Mouse (Mus musculus) C2C12 (cell line): Measurements from ENCODE around the gene Lpp.

Source experiments
- CEBPB ChIP-seq: IDR thresholded peaks from one replicate; pipeline ENCODE4 v1.6.1; 2011; ENCODE audit warnings: low read depth, mild to moderate bottlenecking, control low read depth, moderate library complexity
- CTCF ChIP-seq: IDR thresholded peaks from one replicate; pipeline ENCODE4 v1.5.1; 2011; ENCODE audit not compliant: control insufficient read depth, insufficient read depth, insufficient read length
- MAX ChIP-seq: IDR thresholded peaks from one replicate; pipeline ENCODE4 v1.6.1; 2011; ENCODE audit warnings: mild to moderate bottlenecking, control low read depth
- MYOD1 ChIP-seq: IDR thresholded peaks from one replicate; pipeline ENCODE4 v1.6.1; 2011; ENCODE audit warnings: low read depth; ENCODE audit not compliant: control insufficient read depth, insufficient read length
- USF1 ChIP-seq: IDR thresholded peaks from one replicate; pipeline ENCODE4 v1.6.1; 2011; ENCODE audit warnings: low read depth, mild to moderate bottlenecking, control low read depth, moderate library complexity

GRCm38 (mm10) chr16:24473966-24474365, 80.7 kb downstream of the Lpp start:
- TF ChIP-seq CTCF (no peak), USF1 (no peak), MAX (no peak), CEBPB (no peak), MYOD1 (no peak)
